Mouse (Mus musculus) MEL (cell line): Measurements from ENCODE around the gene Speer4f1. TPM values are rescaled to one million over a fixed set of nuclear protein-coding genes. Genes with fewer than 3 reads are reported as not detected.

ENCODE experiments used
- DNase-seq: peaks from one replicate; pipeline ENCODE4 v3.0.0; 2011; ENCODE audit warnings: low read depth, low spot score
- H3K27ac ChIP-seq: 2 replicates; pipeline ENCODE4 v1.5.1; 2012; ENCODE audit warnings: low read depth, mild to moderate bottlenecking, control low read depth, low read length, moderate library complexity; ENCODE audit not compliant: control insufficient read depth
- H3K27me3 ChIP-seq, 2 experiments: fragments of 150-350 bp in 1 of 2; sonication (generic) in 1 of 2; 2 replicates each; pipeline ENCODE4 v1.6.1; 2012; ENCODE audit warnings: low read length in 2 of 2, mild to moderate bottlenecking in 2 of 2, improper control_type of control experiment in 1 of 2, moderate library complexity in 1 of 2; ENCODE audit not compliant: insufficient read depth in 2 of 2, control insufficient read depth in 1 of 2
- H3K36me3 ChIP-seq, 2 experiments: 2 replicates each; pipeline ENCODE4 v1.6.1; 2012 to 2014; ENCODE audit warnings: low read length in 2 of 2, improper control_type of control experiment in 1 of 2, inconsistent platforms in 1 of 2, mild to moderate bottlenecking in 1 of 2; ENCODE audit not compliant: insufficient read depth in 2 of 2, control insufficient read depth in 1 of 2
- H3K4me1 ChIP-seq, 2 experiments: fragments of 150-350 bp in 1 of 2; sonication (generic) in 1 of 2; 2 replicates each; pipeline ENCODE4 v1.6.1; 2012; ENCODE audit warnings: low read length in 2 of 2, improper control_type of control experiment in 1 of 2, mild to moderate bottlenecking in 1 of 2; ENCODE audit not compliant: insufficient read depth in 2 of 2, control insufficient read depth in 1 of 2
- H3K4me3 ChIP-seq, 2 experiments: fragments of 150-350 bp in 1 of 2; sonication (generic) in 1 of 2; 2 replicates each; pipeline ENCODE4 v1.5.1; 2012; ENCODE audit warnings: low read depth in 2 of 2, low read length in 2 of 2, mild to moderate bottlenecking in 2 of 2, moderate library complexity in 2 of 2, control low read depth in 1 of 2, improper control_type of control experiment in 1 of 2; ENCODE audit not compliant: control insufficient read depth in 1 of 2, insufficient read depth in 1 of 2
- H3K79me2 ChIP-seq: 2 replicates; pipeline ENCODE4 v1.6.1; 2012; ENCODE audit warnings: mild to moderate bottlenecking, low read length, moderate library complexity; ENCODE audit not compliant: control insufficient read depth, poor library complexity, insufficient read depth
- H3K9ac ChIP-seq: 2 replicates; pipeline ENCODE4 v1.6.1; 2012; ENCODE audit warnings: low read depth, mild to moderate bottlenecking, control low read depth, low read length, moderate library complexity; ENCODE audit not compliant: control insufficient read depth, poor library complexity, severe bottlenecking
- H3K9me3 ChIP-seq: fragments of 150-350 bp; sonication (generic); replicated peaks from 2 replicates; pipeline ENCODE4 v1.6.1; 2012; ENCODE audit warnings: mild to moderate bottlenecking, low read length, improper control_type of control experiment, moderate library complexity; ENCODE audit not compliant: insufficient read depth
- CHD1 ChIP-seq: IDR thresholded peaks from 2 replicates; pipeline ENCODE4 v1.6.1; 2012; ENCODE audit warnings: low read depth, mild to moderate bottlenecking, inconsistent platforms, low read length, improper control_type of control experiment
- ELF1 ChIP-seq: IDR thresholded peaks from 2 replicates; pipeline ENCODE4 v1.6.1; 2014; ENCODE audit warnings: low read depth, mild to moderate bottlenecking, inconsistent platforms, low read length, improper control_type of control experiment, moderate library complexity
- GATA1 ChIP-seq: IDR thresholded peaks from 2 replicates; pipeline ENCODE4 v1.6.1; 2011; ENCODE audit warnings: low read depth, low read length, improper control_type of control experiment
- HCFC1 ChIP-seq: IDR thresholded peaks from 2 replicates; pipeline ENCODE4 v1.6.1; 2012; ENCODE audit warnings: low read depth, mild to moderate bottlenecking, inconsistent platforms, low read length, improper control_type of control experiment, moderate library complexity
- JUND ChIP-seq: IDR thresholded peaks from 2 replicates; pipeline ENCODE4 v1.6.1; 2011; ENCODE audit warnings: low read depth, mild to moderate bottlenecking, improper control_type of control experiment, low read length
- KAT2A ChIP-seq: conservative IDR thresholded peaks from 2 replicates; pipeline ENCODE4 v1.6.1; 2012; ENCODE audit warnings: low read depth, low read length, improper control_type of control experiment, inconsistent platforms
- MAFK ChIP-seq: IDR thresholded peaks from 2 replicates; pipeline ENCODE4 v1.6.1; 2011; ENCODE audit warnings: low read depth, mild to moderate bottlenecking, low read length, improper control_type of control experiment, borderline replicate concordance
- MEF2A ChIP-seq: IDR thresholded peaks from 2 replicates; pipeline ENCODE4 v1.6.1; 2014; ENCODE audit warnings: low read depth, mild to moderate bottlenecking, inconsistent platforms, low read length, improper control_type of control experiment; ENCODE audit not compliant: poor library complexity, insufficient replicate concordance, severe bottlenecking; ENCODE audit errors: extremely low read depth
- NRF1 ChIP-seq: IDR thresholded peaks from 2 replicates; pipeline ENCODE4 v1.6.1; 2014; ENCODE audit warnings: low read depth, mild to moderate bottlenecking, inconsistent platforms, low read length, improper control_type of control experiment, moderate library complexity; ENCODE audit not compliant: poor library complexity, insufficient read depth, severe bottlenecking
- POLR2AphosphoS2 ChIP-seq: IDR thresholded peaks from 2 replicates; pipeline ENCODE4 v1.6.1; 2011; ENCODE audit warnings: low read length, improper control_type of control experiment
- POLR2AphosphoS5 ChIP-seq: IDR thresholded peaks from 2 replicates; pipeline ENCODE4 v1.6.1; 2012; ENCODE audit warnings: low read depth, borderline replicate concordance, mild to moderate bottlenecking, inconsistent platforms, low read length, moderate library complexity, mixed read lengths
- RCOR1 ChIP-seq: IDR thresholded peaks from 2 replicates; pipeline ENCODE4 v1.6.1; 2012; ENCODE audit warnings: low read depth, mild to moderate bottlenecking, inconsistent platforms, low read length, improper control_type of control experiment
- SIN3A ChIP-seq: IDR thresholded peaks from 2 replicates; pipeline ENCODE4 v1.6.1; 2012; ENCODE audit warnings: low read length, improper control_type of control experiment, inconsistent platforms
- SMC3 ChIP-seq: IDR thresholded peaks from 2 replicates; pipeline ENCODE4 v1.6.1; 2011; ENCODE audit warnings: low read depth, low read length, improper control_type of control experiment
- TAL1 ChIP-seq: IDR thresholded peaks from 2 replicates; pipeline ENCODE4 v1.6.1; 2012; ENCODE audit warnings: mild to moderate bottlenecking, inconsistent platforms, low read length, moderate library complexity, mixed read lengths
- UBTF ChIP-seq: IDR thresholded peaks from 2 replicates; pipeline ENCODE4 v1.6.1; 2012; ENCODE audit warnings: low read depth, mild to moderate bottlenecking, inconsistent platforms, low read length, improper control_type of control experiment, moderate library complexity, borderline replicate concordance; ENCODE audit not compliant: insufficient read depth
- USF1 ChIP-seq: IDR thresholded peaks from 2 replicates; pipeline ENCODE4 v1.6.1; 2014; ENCODE audit warnings: low read depth, mild to moderate bottlenecking, inconsistent platforms, low read length, improper control_type of control experiment, moderate library complexity
- ZC3H11A ChIP-seq: IDR thresholded peaks from 2 replicates; pipeline ENCODE4 v1.6.1; 2012; ENCODE audit warnings: low read depth, mild to moderate bottlenecking, inconsistent platforms, low read length, improper control_type of control experiment
- ZKSCAN1 ChIP-seq: IDR thresholded peaks from 2 replicates; pipeline ENCODE4 v1.6.1; 2012; ENCODE audit warnings: low read depth, mild to moderate bottlenecking, inconsistent platforms, low read length, improper control_type of control experiment, moderate library complexity
- ZNF384 ChIP-seq: IDR thresholded peaks from 2 replicates; pipeline ENCODE4 v1.6.1; 2012; ENCODE audit warnings: low read depth, mild to moderate bottlenecking, inconsistent platforms, low read length, improper control_type of control experiment
- polyA plus RNA-seq, 2 experiments: library from polyadenylated mRNA; stranded (reverse) in 1 of 2; unstranded in 1 of 2; fragments of >175 nt in 1 of 2; fragments of >200 nt in 1 of 2; gene quantifications; 2 replicates each; pipeline versions ENCODE4 v1.2.1 to v1.2.4; 2012; ENCODE audit warnings: low replicate concordance in 2 of 2, low read depth in 1 of 2; ENCODE audit not compliant: insufficient read length in 2 of 2, insufficient read depth in 1 of 2, missing spikeins in 1 of 2
- total RNA-seq: library from RNA; depleted of rRNA; stranded (reverse); fragments of 300-350 nt; gene quantifications from 2 replicates; pipeline ENCODE4 v1.2.3, GENCODE M21; 2012

Gene Speer4f1
- total and polyA plus RNA-seq, 3 experiments = not detected

DNA sequence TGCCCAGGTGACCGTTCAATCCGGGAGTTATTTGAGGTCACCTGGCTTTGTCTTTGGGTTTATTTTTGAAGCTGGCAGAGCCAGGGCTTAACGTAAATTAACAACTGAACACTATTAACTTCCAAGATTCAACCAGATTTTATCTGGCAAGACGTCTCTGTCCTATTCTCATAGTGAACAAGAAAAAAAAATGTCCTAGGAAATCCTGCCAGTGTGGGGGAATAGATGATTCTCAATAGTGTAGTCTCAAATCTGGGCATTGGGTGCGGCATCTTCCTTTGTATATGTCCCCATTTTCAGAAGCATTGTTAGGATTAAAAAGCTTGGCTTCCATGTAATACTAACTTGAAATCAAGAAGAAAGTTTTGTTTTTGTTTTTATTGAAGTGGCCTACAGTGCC is 20.8 kb downstream of the Speer4f1 start:
- no peaks in the 10 kb centered on the region for H3K4me1 ChIP-seq
- TF ChIP-seq GATA1 (no peak), ZC3H11A (no peak), HCFC1 (no peak), SIN3A (no peak), NRF1 (no peak), UBTF (no peak), ZKSCAN1 (no peak), CHD1 (no peak), POLR2AphosphoS5 (no peak), USF1 (no peak), SMC3 (no peak), TAL1 (no peak), POLR2AphosphoS2 (no peak)
- TF ChIP-seq, all 39 proteins: peak for 0
- no peaks in the 10 kb centered on the region for H3K9me3 ChIP-seq
- H3K36me3 ChIP-seq = no peaks in the 10 kb centered on the region
- no peaks in the 10 kb centered on the region for H3K27me3 ChIP-seq
- H3K79me2 ChIP-seq = no peaks in the 10 kb centered on the region
- DNase-seq = no peak
- H3K4me3 ChIP-seq = no peak overlapping the region
- H3K9ac ChIP-seq = no peak overlapping the region
- H3K27ac ChIP-seq = no peak overlapping the region

GRCm38 (mm10) chr5:17499873-17500329 is 24.0 kb downstream of the Speer4f1 start:
- H3K79me2 ChIP-seq = no peaks in the 10 kb centered on the region
- no peaks in the 10 kb centered on the region for H3K9me3 ChIP-seq
- no peaks in the 10 kb centered on the region for H3K36me3 ChIP-seq
- no peak for DNase-seq
- no peaks in the 10 kb centered on the region for H3K4me1 ChIP-seq
- TF ChIP-seq KAT2A = no peak
- no peak for TF ChIP-seq RCOR1
- no peak overlapping the region for H3K4me3 ChIP-seq
- H3K27ac ChIP-seq = no peak overlapping the region
- H3K9ac ChIP-seq = no peak overlapping the region
- H3K27me3 ChIP-seq = no peaks in the 10 kb centered on the region

DNA sequence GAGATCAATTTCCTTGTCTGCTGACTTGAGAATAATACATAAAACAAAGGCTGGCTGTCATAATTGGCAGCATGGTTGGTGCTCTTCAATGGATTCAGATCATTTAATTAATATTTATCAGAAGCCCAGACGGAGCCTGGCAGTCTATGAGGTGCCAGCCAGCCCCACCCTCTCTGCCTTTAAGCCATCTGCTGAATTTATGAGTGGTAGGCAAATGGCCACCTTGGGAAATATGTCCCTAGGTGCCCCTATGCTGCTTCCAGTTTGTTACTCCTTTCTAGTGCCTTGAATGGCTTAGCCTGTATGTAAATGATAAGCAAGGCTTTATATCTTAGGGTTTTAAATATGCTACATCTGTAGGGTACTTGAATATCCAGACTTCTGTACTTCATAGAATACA is 25.0 kb downstream of the Speer4f1 start:
- no peak overlapping the region for H3K9ac ChIP-seq
- H3K4me1 ChIP-seq = no peaks in the 10 kb centered on the region
- H3K4me3 ChIP-seq = no peak overlapping the region
- H3K36me3 ChIP-seq = no peaks in the 10 kb centered on the region
- H3K9me3 ChIP-seq = no peaks in the 10 kb centered on the region
- no peaks in the 10 kb centered on the region for H3K27me3 ChIP-seq
- TF ChIP-seq MEF2A = no peak
- TF ChIP-seq JUND = no peak
- TF ChIP-seq MAFK = no peak
- no peak for TF ChIP-seq ZNF384
- no peak for TF ChIP-seq ELF1
- no peaks in the 10 kb centered on the region for H3K79me2 ChIP-seq
- no peak for DNase-seq
- no peak overlapping the region for H3K27ac ChIP-seq
